ENCODE assay signal across 13 mouse cellular contexts in genomic region chr8:69802216-69802615, GRCm38 (mm10). TPM values are rescaled to one million over a fixed set of nuclear protein-coding genes. Genes with fewer than 3 reads are reported as not detected.
A peak's percentile ranks its signal among the peaks of the same experiment; 100 is the strongest.
DNase-seq lines count a peak whose midpoint lies in the region.
"Had no signal": no experiment of that assay in that cellular context is flagged by ENCODE, and none has a peak within 500 bp of the region (broad histone marks: within the 10 kb centered on the region; RNA-seq: fewer than 3 reads in every experiment).

No protein-coding gene starts in this region.

- DNase-seq in cerebellum, adult 9-11 months = peak; percentile 0
- DNase-seq in cerebellum, adult 11-12 months = no peak
- peak; percentile 0 for DNase-seq in layer of hippocampus, adult 9-11 months
- DNase-seq in layer of hippocampus, adult 8-10 months (ENCODE audit: low spot score in 2 of 2) = no peak
- DNase-seq in right cerebral cortex, postnatal 25 days = peak; percentile 1
- no peak for DNase-seq in right cerebral cortex, adult 18-20 months
- DNase-seq in urinary bladder, postnatal 10 days (ENCODE audit: low spot score) = peak; percentile 3
- DNase-seq in urinary bladder, postnatal 36 days (ENCODE audit: low spot score in 2 of 2) = no peak
- DNase-seq: adrenal gland, adult 8-10 months; adrenal gland, postnatal 36 days; B cell, adult 2 months; cerebellum, adult 8-10 months; gastrocnemius, postnatal 14 days had no signal

RNA-seq across cellular contexts. Expression of gene Gmip, which starts 6.3 kb away (rescaled TPM):
- total RNA-seq in layer of hippocampus, adult 8-10 months (2022) = 10 to 100 TPM; 15.1 to 28.6 (median 18.1) TPM

RNA-seq across cellular contexts. Expression of gene Zfp866, which starts 11.2 kb away (rescaled TPM):
- 10 to 100 TPM; 26.2 to 36.6 (median 31.0) TPM for total RNA-seq in layer of hippocampus, adult 8-10 months (2022)

RNA-seq across cellular contexts. Expression of gene Atp13a1, which starts 11.3 kb away (rescaled TPM):
- total RNA-seq in layer of hippocampus, adult 8-10 months (2022) = 10 to 100 TPM; 37.5 to 40.3 (median 38.9) TPM

RNA-seq across cellular contexts. Expression of gene Lpar2, which starts 20.0 kb away (rescaled TPM):
- under 1 TPM; 0.49 to 0.69 (median 0.66) TPM for total RNA-seq in layer of hippocampus, adult 8-10 months (2022)

RNA-seq across cellular contexts. Expression of gene Gm20422, which starts 27.5 kb away (rescaled TPM):
- 1 to 10 TPM; 1.7 to 2.9 (median 2.1) TPM for total RNA-seq in layer of hippocampus, adult 8-10 months (2022)

Comparison
In these comparisons a context has a peak if more than half of its experiments do, and no peak if none do; other contexts are left out.
1. DNase-seq: peak in cerebellum, adult 9-11 months (single experiment), layer of hippocampus, adult 9-11 months (single experiment), right cerebral cortex, postnatal 25 days (single experiment) and urinary bladder, postnatal 10 days (single experiment); none in cerebellum, adult 11-12 months (single experiment), layer of hippocampus, adult 8-10 months (0 of 2), right cerebral cortex, adult 18-20 months (single experiment) and urinary bladder, postnatal 36 days (0 of 2).